Mouse (Mus musculus) heart, embryonic 10.5 days (tissue): ENCODE data around the gene Ankrd27. TPM values are rescaled to one million over a fixed set of nuclear protein-coding genes. Genes with fewer than 3 reads are reported as not detected.
"Not testable (repeated sequence)": the region's sequence is repeated elsewhere in the genome, so short reads cannot be mapped to it uniquely, and the experiment has no call there.

Experiments
- DNase-seq: peaks from one replicate; pipeline ENCODE4 v3.0.0-alpha.2; 2017; ENCODE audit warnings: low spot score
- H3K27ac ChIP-seq: fragments of 300-500 bp; sonication (generic); 2 replicates; pipeline ENCODE4 v1.5.1; 2016; ENCODE audit warnings: mild to moderate bottlenecking
- H3K27me3 ChIP-seq: fragments of 300-500 bp; sonication (generic); 2 replicates; pipeline ENCODE4 v1.6.1; 2016; ENCODE audit warnings: mild to moderate bottlenecking; ENCODE audit not compliant: poor library complexity, insufficient read depth, severe bottlenecking
- H3K36me3 ChIP-seq: fragments of 300-500 bp; sonication (generic); 2 replicates; pipeline ENCODE4 v1.6.1; 2016; ENCODE audit warnings: mild to moderate bottlenecking, moderate library complexity
- H3K4me1 ChIP-seq: fragments of 300-500 bp; sonication (generic); 2 replicates; pipeline ENCODE4 v1.6.1; 2016; ENCODE audit warnings: mild to moderate bottlenecking
- H3K4me3 ChIP-seq: fragments of 300-500 bp; sonication (generic); 2 replicates; pipeline ENCODE4 v1.5.1; 2016; ENCODE audit warnings: mild to moderate bottlenecking, moderate library complexity
- H3K9me3 ChIP-seq: fragments of 300-500 bp; sonication (generic); 2 replicates; pipeline ENCODE4 v1.6.1; 2016; ENCODE audit warnings: mild to moderate bottlenecking, moderate library complexity
- WGBS: fragments of 180-500 bp; shearing (Covaris S2); methylation state at CpG from one replicate; pipeline ENCODE4 v1.1.7; 2016; 5-methylcytosine and 5-hydroxymethylcytosine counted together
- polyA plus RNA-seq: library from polyadenylated mRNA; unstranded; fragments of >200 nt; fragmentation: Nextera tagmentation; extraction: Ambion mirVana; gene quantifications from 2 replicates; pipeline ENCODE4 v1.2.1, GENCODE M21; 2016

Ankrd27 gene
- polyA plus RNA-seq, 1 experiment from 2014 or later = 33.0 TPM

GRCm38 (mm10) chr7:35564067-35564865, 21.8 kb upstream of the Ankrd27 start:
- no peak overlapping the region for H3K4me3 ChIP-seq
- H3K9me3 ChIP-seq = no peaks in the 10 kb centered on the region
- DNase-seq = peak; percentile 46
- H3K27me3 ChIP-seq = no peaks in the 10 kb centered on the region
- H3K36me3 ChIP-seq = no peaks in the 10 kb centered on the region
- H3K27ac ChIP-seq = no peak overlapping the region
- 89% methylated on average over 2 of the region's 2 CpGs for WGBS
- no peaks in the 10 kb centered on the region for H3K4me1 ChIP-seq

- not testable (repeated sequence) for H3K27ac ChIP-seq
Measured at GRCm38 (mm10) chr7:35564872-35565271, 21.2 kb upstream of the Ankrd27 start.

GRCm38 (mm10) chr7:35565965-35566364, 20.1 kb upstream of the Ankrd27 start:
- H3K4me1 ChIP-seq, H3K27me3 ChIP-seq, DNase-seq, H3K27ac ChIP-seq, H3K36me3 ChIP-seq, H3K9me3 ChIP-seq, H3K4me3 ChIP-seq: not testable (repeated sequence)
- WGBS = 80% methylated on average over 13 of the region's 13 CpGs

More at GRCm38 (mm10) chr7:35564872-35565271, 21.2 kb upstream of the Ankrd27 start:
- not testable (repeated sequence) for H3K4me1 ChIP-seq, H3K9me3 ChIP-seq, H3K36me3 ChIP-seq, H3K4me3 ChIP-seq, H3K27me3 ChIP-seq
- peak; percentile 70 for DNase-seq
- 79% methylated on average over 10 of the region's 10 CpGs for WGBS

- 83% methylated on average over 4 of the region's 4 CpGs for WGBS
- not testable (repeated sequence) for H3K27me3 ChIP-seq, H3K4me1 ChIP-seq, H3K9me3 ChIP-seq, H3K4me3 ChIP-seq, H3K27ac ChIP-seq, DNase-seq, H3K36me3 ChIP-seq
Measured at GRCm38 (mm10) chr7:35569724-35570123, 16.3 kb upstream of the Ankrd27 start.

- DNase-seq, H3K9me3 ChIP-seq, H3K27ac ChIP-seq, H3K27me3 ChIP-seq, H3K4me3 ChIP-seq, H3K4me1 ChIP-seq, H3K36me3 ChIP-seq: not testable (repeated sequence)
- 26% methylated on average over 6 of the region's 6 CpGs for WGBS
Measured at GRCm38 (mm10) chr7:35570883-35571282, 15.2 kb upstream of the Ankrd27 start.

- no peak for DNase-seq
- 27% methylated on average over 4 of the region's 4 CpGs for WGBS
- no peak overlapping the region for H3K4me3 ChIP-seq
Measured at GRCm38 (mm10) chr7:35579849-35580248, 6.2 kb upstream of the Ankrd27 start.

GRCm38 (mm10) chr7:35582719-35583118, 3.3 kb upstream of the Ankrd27 start:
- 63% methylated on average over 5 of the region's 5 CpGs for WGBS
- no peaks in the 10 kb centered on the region for H3K9me3 ChIP-seq
- H3K4me3 ChIP-seq = no peak overlapping the region
- no peaks in the 10 kb centered on the region for H3K36me3 ChIP-seq
- no peak for DNase-seq
- peaks cover 26% of the 10 kb centered on the region for H3K27me3 ChIP-seq
- H3K27ac ChIP-seq = no peak overlapping the region
- H3K4me1 ChIP-seq = peaks cover 30% of the 10 kb centered on the region

More at GRCm38 (mm10) chr7:35579849-35580248, 6.2 kb upstream of the Ankrd27 start:
- peaks cover 24% of the 10 kb centered on the region for H3K27me3 ChIP-seq
- no peaks in the 10 kb centered on the region for H3K36me3 ChIP-seq
- no peak overlapping the region for H3K27ac ChIP-seq
- peaks cover 13% of the 10 kb centered on the region for H3K4me1 ChIP-seq
- no peaks in the 10 kb centered on the region for H3K9me3 ChIP-seq

- WGBS = 8% methylated on average over 11 of the region's 11 CpGs
- Histone ChIP-seq H3K4me1 (peaks cover 36% of the 10 kb centered on the region), H3K36me3 (no peaks in the 10 kb centered on the region), H3K9me3 (no peaks in the 10 kb centered on the region), H3K27ac (peak overlapping the region; percentile 24; the same call in 1 of the 2 replicates), H3K4me3 (peak overlapping the region; percentile 88), H3K27me3 (peaks cover 26% of the 10 kb centered on the region)
- no peak for DNase-seq
Measured at GRCm38 (mm10) chr7:35583476-35584025, 2.5 kb upstream of the Ankrd27 start.

GRCm38 (mm10) chr7:35584068-35584785, 1.8 kb upstream of the Ankrd27 start:
- Histone ChIP-seq H3K9me3 (no peaks in the 10 kb centered on the region), H3K4me3 (peak overlapping the region; percentile 88), H3K27ac (peak overlapping the region; percentile 88), H3K36me3 (no peaks in the 10 kb centered on the region), H3K27me3 (peaks cover 26% of the 10 kb centered on the region), H3K4me1 (peaks cover 36% of the 10 kb centered on the region)
- WGBS = 3% methylated on average over 36 of the region's 36 CpGs
- DNase-seq = no peak

- no peak for DNase-seq
- Histone ChIP-seq H3K9me3 (no peaks in the 10 kb centered on the region), H3K4me1 (peaks cover 36% of the 10 kb centered on the region), H3K27me3 (peaks cover 26% of the 10 kb centered on the region), H3K36me3 (no peaks in the 10 kb centered on the region), H3K4me3 (peak overlapping the region; percentile 88), H3K27ac (peak overlapping the region; percentile 88)
- WGBS = under 1% methylated on average over 50 of the region's 50 CpGs
Measured at GRCm38 (mm10) chr7:35584786-35585190, 1.3 kb upstream of the Ankrd27 start.

- peak within 1 kb of the TSS; percentile 88 for H3K4me3 ChIP-seq
- under 1% methylated on average over 45 of the region's 45 CpGs for WGBS
Measured at GRCm38 (mm10) chr7:35585191-35586054, 621 bp upstream of the Ankrd27 start, which contains the start of gene Rgs9bp. Gene Rgs9bp (minus strand): TSS chr7:35585582.

GRCm38 (mm10) chr7:35586906-35587445, 932 bp downstream of the Ankrd27 start:
- no peak for DNase-seq
- peaks cover 26% of the 10 kb centered on the region for H3K27me3 ChIP-seq
- H3K4me3 ChIP-seq = peak overlapping the region; percentile 88
- H3K4me1 ChIP-seq = peaks cover 36% of the 10 kb centered on the region
- peaks cover 7% of the 10 kb centered on the region for H3K36me3 ChIP-seq
- H3K9me3 ChIP-seq = no peaks in the 10 kb centered on the region
- 19% methylated on average over 15 of the region's 15 CpGs for WGBS
- H3K27ac ChIP-seq = peak overlapping the region; percentile 88

More at GRCm38 (mm10) chr7:35585191-35586054, 621 bp upstream of the Ankrd27 start, which contains the start of gene Rgs9bp:
- Histone ChIP-seq H3K27me3 (peaks cover 26% of the 10 kb centered on the region), H3K4me1 (peaks cover 36% of the 10 kb centered on the region), H3K9me3 (no peaks in the 10 kb centered on the region), H3K36me3 (no peaks in the 10 kb centered on the region), H3K27ac (peak within 1 kb of the TSS; percentile 88)
- peak; percentile 92 for DNase-seq
